Mouse (Mus musculus) brown adipose tissue, adult 24 weeks (tissue): ENCODE data around the gene Cfap77. TPM values are rescaled to one million over a fixed set of nuclear protein-coding genes. Genes with fewer than 3 reads are reported as not detected.
"Not testable (repeated sequence)": the region's sequence is repeated elsewhere in the genome, so short reads cannot be mapped to it uniquely, and the experiment has no call there.

Experiments
- H3K27ac ChIP-seq: fragments of 200-500 bp; replicated peaks from 2 replicates; pipeline ENCODE4 v1.5.1; 2012; ENCODE audit warnings: low read depth, mild to moderate bottlenecking, low read length
- H3K4me1 ChIP-seq: fragments of 200-500 bp; 2 replicates; pipeline ENCODE4 v1.6.1; 2012; ENCODE audit warnings: low read length, mixed read lengths; ENCODE audit not compliant: control insufficient read depth, insufficient read depth, insufficient read length
- H3K4me3 ChIP-seq: fragments of 200-500 bp; 2 replicates; pipeline ENCODE4 v1.5.1; 2012; ENCODE audit warnings: low read depth, mild to moderate bottlenecking, low read length, moderate library complexity; ENCODE audit not compliant: insufficient read depth
- polyA plus RNA-seq: library from polyadenylated mRNA; stranded (reverse); fragments of >200 nt; gene quantifications from 2 replicates; pipeline ENCODE4 v1.2.4, GENCODE M21; 2012; ENCODE audit not compliant: missing spikeins, insufficient read depth, insufficient read length

Cfap77 gene
- polyA plus RNA-seq: not detected in 2 replicates

DNA sequence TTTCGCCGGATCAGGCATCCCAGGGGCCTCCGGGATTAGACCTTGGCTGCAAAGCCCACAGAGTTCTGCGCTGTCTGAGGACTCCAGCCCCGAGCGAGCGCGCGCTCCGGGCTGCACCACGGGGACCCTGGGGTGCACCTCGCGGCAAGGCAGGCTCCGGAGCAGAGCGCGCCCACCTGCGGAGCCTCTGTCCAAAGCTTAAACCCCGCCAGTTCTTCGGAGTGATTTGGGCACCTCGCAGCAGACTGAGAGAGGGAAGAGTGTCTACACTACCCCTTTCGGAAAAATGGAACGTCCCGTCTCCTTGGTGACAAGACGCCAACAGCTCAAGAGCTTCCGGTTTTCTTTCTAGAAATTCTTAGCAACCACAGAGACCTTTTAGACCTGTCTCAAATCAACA lies at the start of gene Cfap77:
Gene Cfap77 (minus strand): TSS at position 76 of the 400 bp plus-strand sequence.
- Histone ChIP-seq H3K4me1 (peaks cover 3% of the 10 kb centered on the region; the same call in 1 of the 2 replicates), H3K4me3 (peak within 1 kb of the TSS; percentile 62), H3K27ac (no peak within 1 kb of the TSS)

GRCm38 (mm10) chr2:29102416-29103377 lies 47.8 kb upstream of the Cfap77 start:
- not testable (repeated sequence) for H3K4me1 ChIP-seq, H3K4me3 ChIP-seq
- H3K27ac ChIP-seq: peak overlapping the region; percentile 94

DNA sequence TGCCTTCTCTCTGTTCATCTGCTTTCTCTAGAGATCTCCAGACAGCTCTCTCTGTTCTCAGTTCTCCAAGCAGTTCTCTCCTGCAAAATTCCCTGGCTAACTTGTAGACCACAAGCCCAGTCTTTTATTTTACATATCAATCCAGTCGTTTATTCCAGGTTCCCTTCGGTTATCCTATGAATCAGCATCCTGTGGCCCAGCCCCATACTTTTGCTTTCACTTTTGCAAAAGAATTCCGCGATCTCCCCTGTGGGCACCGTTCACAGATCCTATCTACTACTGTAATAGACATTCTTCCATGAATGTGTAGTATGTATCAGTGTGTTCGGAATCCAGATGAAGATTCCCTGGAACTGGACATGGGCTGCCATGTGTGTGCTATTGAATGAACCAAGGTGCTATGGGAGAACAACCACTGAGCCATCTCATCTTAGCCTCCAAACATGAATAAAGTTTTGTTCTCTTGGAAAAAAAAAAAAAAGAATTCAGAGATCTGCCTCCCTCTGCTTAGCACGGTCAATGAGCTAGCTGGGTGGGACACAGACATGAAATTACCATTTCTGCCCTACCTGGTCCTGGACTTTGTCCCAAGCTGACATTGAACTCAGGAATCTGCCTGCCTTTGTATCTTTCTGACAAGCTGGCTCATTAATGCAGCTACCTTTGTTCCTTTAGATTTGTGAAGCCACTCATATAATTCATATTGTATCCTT lies 46.1 kb upstream of the Cfap77 start:
- H3K27ac ChIP-seq: peak overlapping the region; percentile 92

DNA sequence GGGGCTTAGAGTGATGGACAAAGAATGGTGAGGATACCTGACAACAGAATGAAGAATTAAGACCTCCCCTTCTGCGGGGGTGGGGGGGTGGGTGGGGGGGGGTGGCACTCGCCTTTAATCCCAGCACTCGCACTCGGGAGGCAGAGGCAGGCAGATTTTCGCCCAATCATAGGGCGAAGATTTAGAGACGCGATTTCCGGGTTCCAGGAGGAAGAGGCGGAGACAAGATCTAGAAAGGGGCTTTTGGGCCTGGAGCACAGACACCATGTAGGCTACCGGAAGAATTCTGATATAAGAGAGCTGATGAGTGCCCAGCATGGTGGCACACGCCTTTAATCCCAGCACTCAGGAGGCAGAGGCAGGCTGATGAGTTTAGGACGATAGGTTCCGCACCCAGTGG lies 44.8 kb upstream of the Cfap77 start:
- Histone ChIP-seq H3K4me3 (no peak overlapping the region), H3K4me1 (no peaks in the 10 kb centered on the region; the same call in 1 of the 2 replicates), H3K27ac (no peak overlapping the region)

More for the DNA sequence above, 46.1 kb upstream of the Cfap77 start:
- Histone ChIP-seq H3K4me3 (peak overlapping the region; percentile 48), H3K4me1 (no peaks in the 10 kb centered on the region; the same call in 1 of the 2 replicates)

- H3K4me1 ChIP-seq: no peaks in the 10 kb centered on the region; the same call in 1 of the 2 replicates
- H3K27ac ChIP-seq: no peak overlapping the region
- H3K4me3 ChIP-seq: no peak overlapping the region
Measured at GRCm38 (mm10) chr2:29098786-29099185, 43.9 kb upstream of the Cfap77 start.

DNA sequence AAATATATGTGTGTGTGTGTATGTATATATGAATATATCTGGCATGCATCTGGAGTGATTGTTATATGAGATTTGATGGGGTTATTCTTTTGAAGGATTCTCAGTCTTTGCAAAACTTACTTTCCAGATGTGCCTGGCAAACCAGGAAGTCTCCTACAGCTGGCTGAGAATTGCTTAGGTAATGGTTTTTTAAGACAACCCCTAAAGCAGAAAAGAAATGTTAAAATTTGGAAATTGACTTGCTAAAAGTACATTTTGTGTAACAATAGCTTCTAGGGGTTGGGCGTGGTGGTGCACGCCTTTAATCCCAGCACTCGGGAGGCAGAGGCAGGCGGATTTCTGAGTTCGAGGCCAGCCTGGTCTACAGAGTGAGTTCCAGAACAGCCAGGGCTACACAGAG lies 43.1 kb upstream of the Cfap77 start:
- H3K27ac ChIP-seq, H3K4me3 ChIP-seq, H3K4me1 ChIP-seq: not testable (repeated sequence)

DNA sequence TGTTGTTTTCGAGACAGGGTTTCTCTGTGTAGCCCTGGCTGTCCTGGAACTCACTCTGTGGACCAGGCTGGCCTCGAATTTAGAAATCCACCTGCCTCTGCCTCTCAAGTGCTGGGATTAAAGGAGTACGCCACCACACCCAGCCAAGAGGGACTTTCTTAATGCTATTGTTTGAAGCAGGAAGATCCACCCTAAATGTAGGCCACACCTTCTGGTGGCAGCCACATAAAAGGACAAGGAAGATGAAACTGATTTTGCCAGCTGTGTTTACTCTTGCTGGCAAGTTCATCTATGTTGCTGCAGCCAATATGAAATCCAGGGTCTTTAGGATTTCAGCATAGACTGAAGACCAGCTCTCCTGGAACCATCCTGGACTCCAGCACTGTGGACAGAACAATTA lies 42.6 kb upstream of the Cfap77 start:
- Histone ChIP-seq H3K4me1 (no peaks in the 10 kb centered on the region), H3K4me3 (no peak overlapping the region), H3K27ac (no peak overlapping the region)

DNA sequence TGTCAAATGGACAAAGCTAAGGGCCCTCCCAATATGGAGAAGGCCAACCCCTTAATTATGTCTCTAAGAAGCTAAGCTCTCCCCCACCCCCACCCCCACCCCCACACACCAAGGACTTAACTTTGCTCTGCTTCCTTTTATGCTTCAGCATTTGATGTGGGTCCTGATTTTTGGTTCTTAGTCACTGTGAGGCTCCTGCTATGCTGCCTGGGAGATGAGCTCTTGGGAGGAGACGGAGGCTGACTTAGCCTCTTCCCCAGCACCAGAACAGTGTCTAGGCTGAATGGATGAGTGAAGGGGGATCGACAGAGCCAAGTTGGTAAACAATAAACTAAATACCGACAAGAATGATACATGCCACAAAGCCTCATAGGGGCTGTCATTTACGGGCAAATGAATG lies 41.9 kb upstream of the Cfap77 start:
- Histone ChIP-seq H3K27ac (no peak overlapping the region), H3K4me3 (no peak overlapping the region), H3K4me1 (no peaks in the 10 kb centered on the region)

DNA sequence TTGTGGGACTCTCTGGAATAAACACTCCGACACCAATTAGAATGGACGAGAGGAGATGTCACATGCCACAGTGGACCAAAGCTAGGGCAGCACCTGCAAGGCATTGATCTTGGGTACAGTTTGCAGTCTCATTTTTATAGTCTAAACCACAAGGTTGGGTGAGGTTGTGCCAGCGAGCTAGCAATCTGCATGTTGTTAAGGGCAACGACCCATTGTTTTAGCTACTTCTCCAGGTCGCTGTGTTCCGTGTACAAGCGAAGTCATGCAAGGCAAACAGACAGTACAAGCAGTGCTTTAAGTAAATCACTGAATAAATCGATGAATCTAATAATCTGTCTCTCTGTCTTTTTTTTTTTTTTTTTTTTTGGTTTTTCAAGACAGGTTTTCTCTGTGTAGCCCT lies 40.8 kb upstream of the Cfap77 start:
- H3K4me3 ChIP-seq: no peak overlapping the region
- no peaks in the 10 kb centered on the region for H3K4me1 ChIP-seq
- H3K27ac ChIP-seq: no peak overlapping the region

DNA sequence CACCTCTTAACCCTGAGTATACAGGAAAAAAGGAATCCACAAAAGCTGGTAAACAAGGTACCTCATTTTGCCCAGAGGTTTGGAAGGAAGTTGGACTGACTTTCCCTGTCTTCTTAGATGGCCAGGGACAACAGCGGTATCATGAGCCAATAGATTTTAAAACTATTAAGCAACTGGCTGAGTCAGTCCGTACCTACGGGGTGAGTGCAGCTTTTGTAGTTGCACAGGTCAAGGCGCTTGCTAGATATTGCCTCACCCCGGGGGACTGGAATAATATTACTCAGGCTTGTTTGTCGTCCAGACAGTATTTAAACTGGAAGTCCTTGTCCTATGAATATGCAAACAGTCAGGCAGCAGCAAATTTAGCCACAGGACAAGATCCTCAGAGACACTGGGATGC lies 34.4 kb upstream of the Cfap77 start:
- not testable (repeated sequence) for H3K4me1 ChIP-seq, H3K4me3 ChIP-seq, H3K27ac ChIP-seq

- Histone ChIP-seq H3K27ac (no peak overlapping the region), H3K4me3 (no peak overlapping the region), H3K4me1 (no peaks in the 10 kb centered on the region)
Measured at GRCm38 (mm10) chr2:29086026-29086425, 31.2 kb upstream of the Cfap77 start.

DNA sequence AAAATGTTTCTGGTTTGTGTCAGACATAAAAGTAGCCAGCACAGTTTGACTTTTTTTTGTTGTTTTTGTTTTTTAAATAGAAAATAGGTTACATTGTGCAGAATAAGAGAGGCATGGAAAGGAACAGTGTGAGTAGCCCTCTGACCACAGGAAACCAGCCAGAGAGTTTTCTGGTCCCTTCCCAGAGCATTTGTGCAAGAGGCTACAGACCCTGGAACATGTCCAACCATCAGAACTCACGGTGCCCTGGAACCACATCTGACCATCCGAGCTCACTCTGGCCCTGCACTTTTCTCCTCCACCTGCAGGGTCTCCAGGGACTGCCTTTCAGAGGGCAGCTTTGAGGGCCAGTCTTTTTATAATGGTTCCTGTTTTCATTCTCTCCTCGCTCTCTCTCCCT lies 27.1 kb upstream of the Cfap77 start:
- Histone ChIP-seq H3K27ac (no peak overlapping the region), H3K4me3 (no peak overlapping the region), H3K4me1 (no peaks in the 10 kb centered on the region)

GRCm38 (mm10) chr2:29076226-29076625 lies 21.4 kb upstream of the Cfap77 start:
- Histone ChIP-seq H3K4me3 (no peak overlapping the region), H3K4me1 (no peaks in the 10 kb centered on the region), H3K27ac (no peak overlapping the region)

DNA sequence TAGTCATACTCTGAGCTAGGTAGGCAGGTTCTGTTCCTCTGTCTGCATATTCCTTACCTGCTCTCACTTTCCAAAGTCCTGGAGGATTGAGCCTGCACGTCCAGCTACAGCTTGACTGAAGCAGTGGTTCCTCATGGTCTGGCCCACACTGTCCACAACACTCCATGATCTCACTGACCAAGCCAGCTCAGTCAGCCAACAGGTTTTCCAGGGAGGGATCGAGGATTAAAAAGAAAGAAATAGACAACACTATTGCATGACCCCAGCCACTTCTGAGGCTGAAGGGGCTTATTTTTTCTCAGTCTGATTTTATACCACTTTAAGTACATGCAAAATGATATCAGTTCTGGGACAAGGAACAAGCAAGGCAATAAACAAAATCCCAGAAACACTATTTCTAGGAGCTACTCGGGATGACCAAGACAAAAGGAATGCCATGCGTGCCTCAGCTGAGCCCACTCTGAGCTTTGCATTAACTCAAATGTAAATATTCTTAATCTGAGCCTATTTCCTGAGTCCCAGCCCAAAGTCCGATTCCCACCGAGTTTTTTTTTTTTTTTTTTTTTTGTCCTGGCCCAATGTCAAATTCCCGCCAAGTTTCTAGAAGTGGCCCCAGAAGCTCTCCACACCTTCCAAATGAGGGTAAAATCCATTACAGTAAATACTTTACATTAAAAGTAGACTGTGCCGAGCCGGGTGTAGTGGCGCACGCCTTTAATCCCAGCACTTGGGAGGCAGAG lies 20.6 kb upstream of the Cfap77 start:
- H3K27ac ChIP-seq: no peak overlapping the region
- no peak overlapping the region for H3K4me3 ChIP-seq
- H3K4me1 ChIP-seq: no peaks in the 10 kb centered on the region

- Histone ChIP-seq H3K4me1 (no peaks in the 10 kb centered on the region), H3K27ac (no peak overlapping the region), H3K4me3 (no peak overlapping the region)
Measured at GRCm38 (mm10) chr2:29074676-29075075, 19.8 kb upstream of the Cfap77 start.
